Mouse (Mus musculus) liver, embryonic 18 days (tissue): ENCODE data around the gene Tc2n. TPM values are rescaled to one million over a fixed set of nuclear protein-coding genes. Genes with fewer than 3 reads are reported as not detected.

Source experiments
- polyA plus RNA-seq: library from polyadenylated mRNA; depleted of rRNA; stranded (reverse); fragments of >200 nt; gene quantifications from 2 replicates; pipeline ENCODE4 v1.2.3, GENCODE M21; 2012; rRNA removed

The Tc2n gene
- 0.12 and 0.19 TPM in 2 replicates for polyA plus RNA-seq

DNA sequence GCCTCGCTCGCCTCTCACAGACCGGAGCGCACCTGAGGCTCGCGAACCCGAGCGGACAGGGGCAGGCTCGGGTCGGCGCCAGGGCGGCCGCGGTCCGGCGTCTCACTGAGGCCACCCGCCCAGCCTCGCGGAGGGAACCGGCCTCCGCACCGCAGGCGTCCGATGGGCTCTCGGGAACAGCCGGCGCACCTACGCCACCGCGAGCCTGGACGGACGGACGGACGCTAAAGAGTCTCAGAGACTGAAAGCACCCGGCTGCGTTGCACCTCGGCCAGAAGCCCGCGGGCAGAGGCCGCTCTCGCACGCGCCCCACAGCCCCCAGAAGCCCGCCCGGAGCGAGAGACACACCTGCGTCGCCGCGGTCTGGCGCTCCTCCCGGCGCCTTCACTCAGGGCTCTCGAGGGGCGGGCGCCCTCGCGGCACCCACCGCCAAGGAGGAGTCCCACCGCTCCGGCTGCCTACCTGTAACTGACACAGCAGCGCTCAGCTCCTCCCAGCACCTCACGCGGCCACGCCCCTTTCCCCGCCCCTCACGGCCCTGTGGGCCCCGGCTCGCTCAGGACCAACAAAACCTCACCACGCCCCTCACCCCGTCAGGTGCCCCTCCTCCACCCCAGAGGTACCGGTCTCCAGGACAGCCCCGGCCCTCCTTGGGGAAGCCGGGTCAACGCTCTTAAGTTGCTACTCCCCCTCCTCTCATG, at the start of gene Tc2n:
TSS of gene Tc2n (minus strand) at position 470 of the 701 bp plus-strand sequence.

Other genes with a start within 250 kb of the Tc2n start
- 6.0 and 6.5 TPM in 2 replicates for gene Fbln5, start 100.5 kb upstream of the Tc2n start, polyA plus RNA-seq
- gene Trip11, start 194.7 kb upstream of the Tc2n start, polyA plus RNA-seq: 2.6 and 3.0 TPM in 2 replicates
- 4.6 and 4.9 TPM in 2 replicates for gene Atxn3, start 239.7 kb upstream of the Tc2n start, polyA plus RNA-seq